Mouse (Mus musculus): ENCODE measurements at regions not wholly inside any gene's neighbourhood (a gene's known extent, or its start where the extent isn't known, plus 50 kb on each side); places are given as distances from the start of the nearest gene placed in this dataset.
A peak's percentile ranks its signal among the peaks of the same experiment; 100 is the strongest.

GRCm38 (mm10) chr13:84056998-84057397 is 165.1 kb upstream of the Tmem161b start:
- ATAC-seq (ENCODE audit: low FRiP score) (peak; percentile 26; the same call in 1 of the 2 replicates), DNase-seq (ENCODE audit: low spot score) (peak; percentile 84)
- H3K4me3 ChIP-seq (ENCODE audit: low read depth, low read length), result no peak overlapping the region
- H3K27ac ChIP-seq (ENCODE audit: low read depth, low read length), result peak overlapping the region; percentile 76
- peak overlapping the region; percentile 2 for H3K4me2 ChIP-seq (ENCODE audit: low read depth, low read length, poor library complexity, severe bottlenecking)
- no peaks in the 10 kb centered on the region for H3K9me3 ChIP-seq (ENCODE audit: low read length)
- H3K36me3 ChIP-seq (ENCODE audit: insufficient read depth, low read length), result no peaks in the 10 kb centered on the region
- peaks cover 14% of the 10 kb centered on the region; the same call in 1 of the 2 replicates for H3K4me1 ChIP-seq (ENCODE audit: insufficient read depth, low read length)
- no peak for TF ChIP-seq CTCF (IDR thresholded peaks at IDR 0.05)
- H3K9ac ChIP-seq (replicated peaks; ENCODE audit: low read length, poor library complexity, severe bottlenecking), result 0 out of 2 replicates have a peak overlapping the region, but pooled peaks have one; percentile 19
- 25% methylated on average over 5 of the region's 5 CpGs for WGBS
- no peaks in the 10 kb centered on the region for H3K27me3 ChIP-seq (ENCODE audit: insufficient read depth, low read length)

- DNase-seq (ENCODE audit: low spot score), result no peak
- no peak overlapping the region for H3K4me2 ChIP-seq (ENCODE audit: low read depth, low read length, poor library complexity, severe bottlenecking)
- H3K4me3 ChIP-seq (ENCODE audit: low read depth, low read length), result no peak overlapping the region
- H3K4me1 ChIP-seq (ENCODE audit: insufficient read depth, low read length), result peaks cover 14% of the 10 kb centered on the region; the same call in 1 of the 2 replicates
- no peak for TF ChIP-seq CTCF (IDR thresholded peaks at IDR 0.05)
- H3K27ac ChIP-seq (ENCODE audit: low read depth, low read length), result peak overlapping the region; percentile 76
- no peaks in the 10 kb centered on the region for H3K9me3 ChIP-seq (ENCODE audit: low read length)
- no peak overlapping the region for H3K9ac ChIP-seq (replicated peaks; ENCODE audit: low read length, poor library complexity, severe bottlenecking)
- H3K36me3 ChIP-seq (ENCODE audit: insufficient read depth, low read length), result no peaks in the 10 kb centered on the region
- ATAC-seq (ENCODE audit: low FRiP score), result no peak
- no peaks in the 10 kb centered on the region for H3K27me3 ChIP-seq (ENCODE audit: insufficient read depth, low read length)
These were observed 164.6 kb upstream of the Tmem161b start for GRCm38 (mm10) chr13:84057456-84057855.

- WGBS, result 24% methylated on average over 3 of the region's 3 CpGs
- peak overlapping the region; percentile 34; the same call in 1 of the 2 replicates for H3K9ac ChIP-seq (replicated peaks; ENCODE audit: low read length, poor library complexity, severe bottlenecking)
- ATAC-seq (ENCODE audit: low FRiP score) (no peak), DNase-seq (ENCODE audit: low spot score) (no peak)
- H3K27me3 ChIP-seq (ENCODE audit: insufficient read depth, low read length), result no peaks in the 10 kb centered on the region
- no peak for TF ChIP-seq CTCF (IDR thresholded peaks at IDR 0.05)
- H3K36me3 ChIP-seq (ENCODE audit: insufficient read depth, low read length), result no peaks in the 10 kb centered on the region
- H3K4me3 ChIP-seq (ENCODE audit: low read depth, low read length), result no peak overlapping the region
- no peaks in the 10 kb centered on the region for H3K9me3 ChIP-seq (ENCODE audit: low read length)
- peaks cover 14% of the 10 kb centered on the region; the same call in 1 of the 2 replicates for H3K4me1 ChIP-seq (ENCODE audit: insufficient read depth, low read length)
- H3K27ac ChIP-seq (ENCODE audit: low read depth, low read length), result peak overlapping the region; percentile 90
- peak overlapping the region; percentile 7; the same call in 1 of the 2 replicates for H3K4me2 ChIP-seq (ENCODE audit: low read depth, low read length, poor library complexity, severe bottlenecking)
These were observed 163.8 kb upstream of the Tmem161b start for GRCm38 (mm10) chr13:84058251-84058650.

- ATAC-seq (ENCODE audit: low FRiP score) (peak; percentile 75), DNase-seq (ENCODE audit: low spot score) (peak; percentile 84)
- Histone ChIP-seq H3K4me3 (ENCODE audit: low read depth, low read length) (peak overlapping the region; percentile 17), H3K4me2 (ENCODE audit: low read depth, low read length, poor library complexity, severe bottlenecking) (peak overlapping the region; percentile 54), H3K36me3 (ENCODE audit: insufficient read depth, low read length) (no peaks in the 10 kb centered on the region), H3K27ac (ENCODE audit: low read depth, low read length) (peak overlapping the region; percentile 90), H3K27me3 (ENCODE audit: insufficient read depth, low read length) (no peaks in the 10 kb centered on the region), H3K9me3 (ENCODE audit: low read length) (no peaks in the 10 kb centered on the region), H3K4me1 (ENCODE audit: insufficient read depth, low read length) (peaks cover 14% of the 10 kb centered on the region; the same call in 1 of the 2 replicates), H3K9ac (replicated peaks; ENCODE audit: low read length, poor library complexity, severe bottlenecking) (peak overlapping the region; percentile 61)
- no peak for TF ChIP-seq CTCF (IDR thresholded peaks at IDR 0.05)
- WGBS, result 5% methylated on average over 10 of the region's 10 CpGs
These were observed 163.0 kb upstream of the Tmem161b start for GRCm38 (mm10) chr13:84059031-84059651.

GRCm38 (mm10) chr13:84059661-84060452 is 162.2 kb upstream of the Tmem161b start:
- peak; percentile 30 for TF ChIP-seq CTCF (IDR thresholded peaks at IDR 0.05)
- peak; percentile 81 for DNase-seq (ENCODE audit: low spot score)

GRCm38 (mm10) chr13:84060453-84060834 is 161.7 kb upstream of the Tmem161b start:
- 39% methylated on average over 3 of the region's 3 CpGs for WGBS
- Histone ChIP-seq H3K4me3 (ENCODE audit: low read depth, low read length) (no peak overlapping the region), H3K9ac (replicated peaks; ENCODE audit: low read length, poor library complexity, severe bottlenecking) (no peak overlapping the region; the same call in 1 of the 2 replicates), H3K36me3 (ENCODE audit: insufficient read depth, low read length) (no peaks in the 10 kb centered on the region), H3K27ac (ENCODE audit: low read depth, low read length) (peak overlapping the region; percentile 90), H3K4me1 (ENCODE audit: insufficient read depth, low read length) (peaks cover 14% of the 10 kb centered on the region; the same call in 1 of the 2 replicates), H3K4me2 (ENCODE audit: low read depth, low read length, poor library complexity, severe bottlenecking) (peak overlapping the region; percentile 54), H3K27me3 (ENCODE audit: insufficient read depth, low read length) (no peaks in the 10 kb centered on the region), H3K9me3 (ENCODE audit: low read length) (no peaks in the 10 kb centered on the region)
- DNase-seq (ENCODE audit: low spot score) (no peak), ATAC-seq (ENCODE audit: low FRiP score) (no peak)
- TF ChIP-seq CTCF (IDR thresholded peaks at IDR 0.05), result no peak

More at GRCm38 (mm10) chr13:84059661-84060452, 162.2 kb upstream of the Tmem161b start:
- H3K36me3 ChIP-seq (ENCODE audit: insufficient read depth, low read length), result no peaks in the 10 kb centered on the region
- H3K27ac ChIP-seq (ENCODE audit: low read depth, low read length), result peak overlapping the region; percentile 90
- H3K4me3 ChIP-seq (ENCODE audit: low read depth, low read length), result no peak overlapping the region; the same call in 1 of the 2 replicates
- peak overlapping the region; percentile 54 for H3K4me2 ChIP-seq (ENCODE audit: low read depth, low read length, poor library complexity, severe bottlenecking)
- H3K9me3 ChIP-seq (ENCODE audit: low read length), result no peaks in the 10 kb centered on the region
- peak; percentile 58 for ATAC-seq (ENCODE audit: low FRiP score)
- no peaks in the 10 kb centered on the region for H3K27me3 ChIP-seq (ENCODE audit: insufficient read depth, low read length)
- peak overlapping the region; percentile 61 for H3K9ac ChIP-seq (replicated peaks; ENCODE audit: low read length, poor library complexity, severe bottlenecking)
- 11% methylated on average over 5 of the region's 5 CpGs for WGBS
- peaks cover 14% of the 10 kb centered on the region; the same call in 1 of the 2 replicates for H3K4me1 ChIP-seq (ENCODE audit: insufficient read depth, low read length)
